Mouse (Mus musculus): ENCODE data around the gene Cd300lg. TPM values are rescaled to one million over a fixed set of nuclear protein-coding genes. Genes with fewer than 3 reads are reported as not detected.

Gene Cd300lg
- polyA plus RNA-seq, 2 experiments, result 0.38 to 0.56 TPM

- no peak overlapping the region for H3K27ac ChIP-seq
- ATAC-seq (ENCODE audit: insufficient read depth) (no peak), DNase-seq (ENCODE audit: low read depth in 3 of 3, low spot score in 3 of 3) (no peak)
- TF ChIP-seq CTCF (IDR thresholded peaks at IDR 0.05; ENCODE audit: low read depth) (no peak), EP300 (IDR thresholded peaks at IDR 0.05; ENCODE audit: low read depth) (no peak)
- no peak overlapping the region for H3K4me2 ChIP-seq (ENCODE audit: low read depth)
- no peaks in the 10 kb centered on the region for H3K27me3 ChIP-seq (ENCODE audit: control insufficient read depth, insufficient read depth, low read length)
- H3K4me1 ChIP-seq (replicated peaks; ENCODE audit: control insufficient read depth in 2 of 2, insufficient read depth in 2 of 2, low read length in 1 of 2), result no peaks in the 10 kb centered on the region
- no peak overlapping the region for H3K9ac ChIP-seq (replicated peaks)
- no peaks in the 10 kb centered on the region for H3K36me3 ChIP-seq (replicated peaks; ENCODE audit: control insufficient read depth, insufficient read depth, low read depth)
- no peaks in the 10 kb centered on the region for H3K9me3 ChIP-seq (ENCODE audit: control insufficient read depth, low read length)
- WGBS (ENCODE audit: insufficient replicate concordance), result 71% methylated on average over 8 of the region's 8 CpGs
- no peak overlapping the region for H3K4me3 ChIP-seq (ENCODE audit: insufficient read depth in 1 of 2, low read depth in 2 of 2, low read length in 2 of 2)
Observed at GRCm38 (mm10) chr11:102008372-102008771, 32.9 kb upstream of the Cd300lg start.

GRCm38 (mm10) chr11:102008954-102009637, 32.2 kb upstream of the Cd300lg start:
- Histone ChIP-seq H3K9me3 (ENCODE audit: control insufficient read depth, low read length) (no peaks in the 10 kb centered on the region), H3K9ac (replicated peaks) (no peak overlapping the region), H3K27ac (no peak overlapping the region), H3K4me2 (ENCODE audit: low read depth) (no peak overlapping the region), H3K27me3 (ENCODE audit: control insufficient read depth, insufficient read depth, low read length) (no peaks in the 10 kb centered on the region), H3K4me3 (ENCODE audit: insufficient read depth in 1 of 2, low read depth in 2 of 2, low read length in 2 of 2) (no peak overlapping the region), H3K4me1 (replicated peaks; ENCODE audit: control insufficient read depth in 2 of 2, insufficient read depth in 2 of 2, low read length in 1 of 2) (no peaks in the 10 kb centered on the region), H3K36me3 (replicated peaks; ENCODE audit: control insufficient read depth, insufficient read depth, low read depth) (no peaks in the 10 kb centered on the region)
- TF ChIP-seq EP300 (IDR thresholded peaks at IDR 0.05; ENCODE audit: low read depth), result no peak
- no peak for TF ChIP-seq CTCF (IDR thresholded peaks at IDR 0.05; ENCODE audit: low read depth)
- no peak for ATAC-seq (ENCODE audit: insufficient read depth)
- no peak for DNase-seq (ENCODE audit: low read depth in 3 of 3, low spot score in 3 of 3)
- WGBS (ENCODE audit: insufficient replicate concordance), result 50% methylated on average over 15 of the region's 15 CpGs

- TF ChIP-seq CTCF (IDR thresholded peaks at IDR 0.05; ENCODE audit: low read depth) (no peak), EP300 (IDR thresholded peaks at IDR 0.05; ENCODE audit: low read depth) (no peak)
- no peaks in the 10 kb centered on the region for H3K27me3 ChIP-seq (ENCODE audit: control insufficient read depth, insufficient read depth, low read length)
- H3K9ac ChIP-seq (replicated peaks), result no peak overlapping the region
- no peak overlapping the region for H3K4me2 ChIP-seq (ENCODE audit: low read depth)
- H3K4me1 ChIP-seq (replicated peaks; ENCODE audit: control insufficient read depth in 2 of 2, insufficient read depth in 2 of 2, low read length in 1 of 2), result no peaks in the 10 kb centered on the region
- ATAC-seq (ENCODE audit: insufficient read depth) (no peak), DNase-seq (ENCODE audit: low read depth in 3 of 3, low spot score in 3 of 3) (no peak)
- no peak overlapping the region for H3K27ac ChIP-seq
- H3K4me3 ChIP-seq (ENCODE audit: insufficient read depth in 1 of 2, low read depth in 2 of 2, low read length in 2 of 2), result no peak overlapping the region
- H3K36me3 ChIP-seq (replicated peaks; ENCODE audit: control insufficient read depth, insufficient read depth, low read depth), result no peaks in the 10 kb centered on the region
- WGBS (ENCODE audit: insufficient replicate concordance), result 79% methylated on average over 13 of the region's 13 CpGs
- H3K9me3 ChIP-seq (ENCODE audit: control insufficient read depth, low read length), result no peaks in the 10 kb centered on the region
Observed at GRCm38 (mm10) chr11:102010140-102010539, 31.2 kb upstream of the Cd300lg start.

GRCm38 (mm10) chr11:102011510-102011909, 29.8 kb upstream of the Cd300lg start:
- H3K9ac ChIP-seq (replicated peaks), result no peak overlapping the region
- DNase-seq (ENCODE audit: low read depth in 3 of 3, low spot score in 3 of 3), result no peak
- TF ChIP-seq EP300 (IDR thresholded peaks at IDR 0.05; ENCODE audit: low read depth) (no peak), CTCF (IDR thresholded peaks at IDR 0.05; ENCODE audit: low read depth) (no peak)
- no peaks in the 10 kb centered on the region for H3K27me3 ChIP-seq (ENCODE audit: control insufficient read depth, insufficient read depth, low read length)
- 69% methylated on average over 8 of the region's 8 CpGs for WGBS (ENCODE audit: insufficient replicate concordance)
- H3K27ac ChIP-seq, result no peak overlapping the region
- ATAC-seq (ENCODE audit: insufficient read depth), result no peak
- no peaks in the 10 kb centered on the region for H3K36me3 ChIP-seq (replicated peaks; ENCODE audit: control insufficient read depth, insufficient read depth, low read depth)
- no peak overlapping the region for H3K4me2 ChIP-seq (ENCODE audit: low read depth)
- H3K4me3 ChIP-seq (ENCODE audit: insufficient read depth in 1 of 2, low read depth in 2 of 2, low read length in 2 of 2), result no peak overlapping the region
- no peaks in the 10 kb centered on the region for H3K9me3 ChIP-seq (ENCODE audit: control insufficient read depth, low read length)
- no peaks in the 10 kb centered on the region for H3K4me1 ChIP-seq (replicated peaks; ENCODE audit: control insufficient read depth in 2 of 2, insufficient read depth in 2 of 2, low read length in 1 of 2)

GRCm38 (mm10) chr11:102013201-102013600, 28.1 kb upstream of the Cd300lg start:
- TF ChIP-seq EP300 (IDR thresholded peaks at IDR 0.05; ENCODE audit: low read depth) (no peak), CTCF (IDR thresholded peaks at IDR 0.05; ENCODE audit: low read depth) (peak; percentile 18; the same call in 1 of the 2 replicates)
- WGBS (ENCODE audit: insufficient replicate concordance), result 61% methylated on average over 8 of the region's 8 CpGs
- Histone ChIP-seq H3K4me3 (ENCODE audit: insufficient read depth in 1 of 2, low read depth in 2 of 2, low read length in 2 of 2) (no peak overlapping the region), H3K27ac (no peak overlapping the region), H3K4me2 (ENCODE audit: low read depth) (no peak overlapping the region), H3K9me3 (ENCODE audit: control insufficient read depth, low read length) (no peaks in the 10 kb centered on the region), H3K9ac (replicated peaks) (no peak overlapping the region), H3K36me3 (replicated peaks; ENCODE audit: control insufficient read depth, insufficient read depth, low read depth) (no peaks in the 10 kb centered on the region), H3K4me1 (replicated peaks; ENCODE audit: control insufficient read depth in 2 of 2, insufficient read depth in 2 of 2, low read length in 1 of 2) (no peaks in the 10 kb centered on the region), H3K27me3 (ENCODE audit: control insufficient read depth, insufficient read depth, low read length) (no peaks in the 10 kb centered on the region)
- ATAC-seq (ENCODE audit: insufficient read depth) (no peak), DNase-seq (ENCODE audit: low read depth in 3 of 3, low spot score in 3 of 3) (no peak)
